Mouse (Mus musculus) C2C12 (cell line): ENCODE data around the gene Fblim1. TPM values are rescaled to one million over a fixed set of nuclear protein-coding genes. Genes with fewer than 3 reads are reported as not detected.
"Not testable (repeated sequence)": the region's sequence is repeated elsewhere in the genome, so short reads cannot be mapped to it uniquely, and the experiment has no call there.

Experiments
- H3K27me3 ChIP-seq: one replicate; pipeline ENCODE4 v1.6.1; 2011; ENCODE audit not compliant: control insufficient read depth, insufficient read depth, insufficient read length
- H3K36me3 ChIP-seq: one replicate; pipeline ENCODE4 v1.6.1; 2011; ENCODE audit not compliant: control insufficient read depth, insufficient read depth
- H3K4me3 ChIP-seq: one replicate; pipeline ENCODE4 v1.5.1; 2011; ENCODE audit warnings: mild to moderate bottlenecking, control low read depth; ENCODE audit not compliant: poor library complexity, insufficient read depth, severe bottlenecking
- H3K79me2 ChIP-seq: one replicate; pipeline ENCODE4 v1.6.1; 2011; ENCODE audit not compliant: control insufficient read depth, insufficient read depth
- H3K79me3 ChIP-seq: one replicate; pipeline ENCODE4 v1.6.1; 2011; ENCODE audit warnings: low read depth, control low read depth
- H3ac ChIP-seq: one replicate; pipeline ENCODE3; 2011; ENCODE audit warnings: low read depth; ENCODE audit not compliant: control insufficient read depth, insufficient read length
- CEBPB ChIP-seq: IDR thresholded peaks from one replicate; pipeline ENCODE4 v1.6.1; 2011; ENCODE audit warnings: low read depth, mild to moderate bottlenecking, control low read depth, moderate library complexity
- CTCF ChIP-seq: IDR thresholded peaks from one replicate; pipeline ENCODE4 v1.5.1; 2011; ENCODE audit not compliant: control insufficient read depth, insufficient read depth, insufficient read length
- FOSL1 ChIP-seq: IDR thresholded peaks from one replicate; pipeline ENCODE4 v1.8.0; 2011; ENCODE audit warnings: mild to moderate bottlenecking, low read length; ENCODE audit not compliant: poor library complexity, insufficient read depth, severe bottlenecking
- MAX ChIP-seq: IDR thresholded peaks from one replicate; pipeline ENCODE4 v1.6.1; 2011; ENCODE audit warnings: mild to moderate bottlenecking, control low read depth
- MYOD1 ChIP-seq: IDR thresholded peaks from one replicate; pipeline ENCODE4 v1.6.1; 2011; ENCODE audit warnings: low read depth; ENCODE audit not compliant: control insufficient read depth, insufficient read length
- MYOG ChIP-seq: IDR thresholded peaks from one replicate; pipeline ENCODE4 v1.6.1; 2011; ENCODE audit not compliant: control insufficient read depth, insufficient read length; ENCODE audit errors: extremely low read depth
- USF1 ChIP-seq: IDR thresholded peaks from one replicate; pipeline ENCODE4 v1.6.1; 2011; ENCODE audit warnings: low read depth, mild to moderate bottlenecking, control low read depth, moderate library complexity
- polyA plus RNA-seq: library from polyadenylated mRNA; unstranded; fragments of >200 nt; fragmentation: generic; extraction: Trizol; gene quantifications from one replicate; pipeline ENCODE4 v1.2.1, GENCODE M21; 2012; ENCODE audit warnings: missing spikeins

Gene Fblim1
- polyA plus RNA-seq, 1 experiment, result 49.8 TPM

DNA sequence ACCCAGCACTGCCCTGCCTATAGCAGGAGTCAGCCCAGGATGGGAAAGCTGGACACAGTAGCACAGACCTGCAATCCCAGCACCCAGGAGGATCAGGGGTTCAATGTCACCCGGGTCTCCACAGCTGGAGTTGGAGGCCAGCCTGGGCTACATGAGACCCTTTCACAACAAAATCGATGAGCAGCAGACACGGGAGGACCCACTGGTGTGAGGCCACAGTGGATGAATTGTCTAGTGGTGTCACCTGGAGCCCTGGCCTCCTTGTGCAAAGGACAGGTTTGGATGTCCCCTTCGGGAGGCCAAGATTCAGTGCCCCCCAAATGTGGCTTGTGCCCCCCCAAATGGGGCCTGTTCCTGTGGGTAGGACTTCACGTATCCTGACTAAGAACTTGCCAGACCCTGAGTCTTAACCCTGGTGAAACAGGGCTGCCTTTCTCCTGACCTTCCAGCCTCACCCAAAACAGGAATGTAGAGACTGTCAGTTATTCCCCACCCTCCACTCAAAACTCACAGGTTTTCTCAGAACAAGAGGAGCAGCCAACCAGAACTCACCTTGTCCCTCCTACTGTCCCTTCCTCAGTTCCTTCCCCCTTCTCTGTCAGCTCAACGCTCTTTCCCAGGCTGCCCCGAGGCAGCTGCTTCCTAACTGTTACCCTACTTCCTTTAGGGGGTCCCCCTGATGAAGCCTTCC lies 33.1 kb downstream of the Fblim1 start:
- TF ChIP-seq CEBPB (no peak), USF1 (no peak), MYOG (no peak), CTCF (no peak), FOSL1 (no peak), MAX (no peak), MYOD1 (no peak)
- Histone ChIP-seq H3K79me3 (no peaks in the 10 kb centered on the region), H3K4me3 (no peak overlapping the region)

DNA sequence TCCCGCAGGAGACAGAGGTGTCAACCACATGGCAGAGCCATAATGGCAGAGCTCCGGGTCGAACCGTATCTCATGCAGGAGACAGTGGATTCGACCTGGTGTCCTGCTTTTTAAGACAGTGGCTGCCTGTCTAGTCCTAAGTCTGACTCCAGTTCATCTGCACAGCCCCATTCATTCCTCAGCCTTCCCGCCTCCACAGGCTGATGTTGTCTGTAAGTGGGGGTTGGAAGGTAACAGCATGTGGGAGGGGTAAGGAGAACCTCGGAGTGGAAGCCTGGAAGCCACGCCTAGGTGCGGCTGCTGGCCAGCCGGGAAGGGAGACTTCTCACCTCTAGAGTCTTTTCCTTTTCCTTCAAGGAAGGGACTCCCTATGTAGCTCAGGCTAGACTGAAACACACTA lies 34.0 kb downstream of the Fblim1 start:
- no peaks in the 10 kb centered on the region for H3K27me3 ChIP-seq
- TF ChIP-seq FOSL1 (no peak), CTCF (no peak), CEBPB (no peak)
- no peaks in the 10 kb centered on the region for H3K79me3 ChIP-seq
- H3ac ChIP-seq, result no peak overlapping the region
- peaks cover under 1% of the 10 kb centered on the region for H3K36me3 ChIP-seq
- no peak overlapping the region for H3K4me3 ChIP-seq
- H3K79me2 ChIP-seq, result no peaks in the 10 kb centered on the region

More for the DNA sequence above, 33.1 kb downstream of the Fblim1 start:
- Histone ChIP-seq H3ac (no peak overlapping the region), H3K36me3 (peaks cover 9% of the 10 kb centered on the region), H3K27me3 (no peaks in the 10 kb centered on the region), H3K79me2 (no peaks in the 10 kb centered on the region)

GRCm38 (mm10) chr4:141571337-141571739 lies 34.6 kb downstream of the Fblim1 start:
- TF ChIP-seq USF1, result no peak
- no peak for TF ChIP-seq FOSL1
- Histone ChIP-seq H3K27me3 (no peaks in the 10 kb centered on the region), H3K36me3 (no peaks in the 10 kb centered on the region), H3K4me3 (no peak overlapping the region), H3ac (no peak overlapping the region), H3K79me2 (no peaks in the 10 kb centered on the region), H3K79me3 (no peaks in the 10 kb centered on the region)

- Histone ChIP-seq H3K36me3 (no peaks in the 10 kb centered on the region), H3ac (no peak overlapping the region), H3K79me2 (no peaks in the 10 kb centered on the region), H3K27me3 (no peaks in the 10 kb centered on the region), H3K4me3 (no peak overlapping the region), H3K79me3 (no peaks in the 10 kb centered on the region)
- TF ChIP-seq MAX (no peak), MYOG (no peak), FOSL1 (no peak), USF1 (no peak), CTCF (no peak), CEBPB (no peak), MYOD1 (no peak)
Measured at GRCm38 (mm10) chr4:141570821-141571220, 35.1 kb downstream of the Fblim1 start.

DNA sequence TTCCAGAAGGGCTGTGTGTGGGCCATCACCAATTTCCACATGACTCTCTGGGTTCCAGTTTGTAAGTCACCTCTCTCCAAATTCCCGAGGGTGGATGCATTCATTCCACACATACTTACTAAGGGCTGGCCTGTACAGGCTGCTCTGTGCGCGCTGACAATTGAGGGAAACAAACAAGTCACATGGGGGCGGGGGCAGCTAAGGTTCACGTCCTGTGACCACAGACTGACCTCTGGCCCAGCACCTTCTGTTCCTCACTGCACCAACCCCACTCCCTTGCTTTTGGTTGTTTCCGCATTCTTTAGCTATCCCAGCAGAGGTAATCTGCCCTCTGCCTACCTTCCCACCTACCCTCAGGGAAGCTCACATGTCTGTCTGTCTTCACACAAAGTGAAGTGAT lies 35.9 kb downstream of the Fblim1 start:
- Histone ChIP-seq H3K27me3 (no peaks in the 10 kb centered on the region), H3K36me3 (no peaks in the 10 kb centered on the region), H3K79me3 (no peaks in the 10 kb centered on the region), H3K4me3 (no peak overlapping the region), H3ac (no peak overlapping the region), H3K79me2 (no peaks in the 10 kb centered on the region)
- TF ChIP-seq FOSL1 (no peak), USF1 (peak; percentile 62)

GRCm38 (mm10) chr4:141568966-141569365 lies 36.9 kb downstream of the Fblim1 start:
- Histone ChIP-seq H3K79me3 (no peaks in the 10 kb centered on the region), H3K4me3 (no peak overlapping the region), H3ac (no peak overlapping the region), H3K36me3 (no peaks in the 10 kb centered on the region), H3K27me3 (no peaks in the 10 kb centered on the region), H3K79me2 (no peaks in the 10 kb centered on the region)
- TF ChIP-seq MAX (no peak), CEBPB (peak; percentile 56)

GRCm38 (mm10) chr4:141567174-141567573 lies 38.7 kb downstream of the Fblim1 start:
- H3ac ChIP-seq, H3K4me3 ChIP-seq, H3K79me2 ChIP-seq, H3K27me3 ChIP-seq, H3K79me3 ChIP-seq, H3K36me3 ChIP-seq: not testable (repeated sequence)
